Mouse (Mus musculus) limb, embryonic 14.5 days (tissue): ENCODE results near the gene Maml2. TPM values are rescaled to one million over a fixed set of nuclear protein-coding genes. Genes with fewer than 3 reads are reported as not detected.

ENCODE experiments used
- ATAC-seq: fragments of 200-750 bp; cut with Nextera tagmentation; 2 replicates; pipeline ENCODE4 v1.8.0; 2017; ENCODE audit warnings: low read depth, moderate number of reproducible peaks, moderate TSS enrichment; ENCODE audit not compliant: low FRiP score
- DNase-seq: peaks from one replicate; pipeline ENCODE4 v3.0.0-alpha.2; 2015; ENCODE audit warnings: low spot score
- H3K27ac ChIP-seq: fragments of 300-500 bp; sonication (generic); replicated peaks from 2 replicates; pipeline ENCODE4 v1.5.1; 2014; ENCODE audit warnings: low read depth, mild to moderate bottlenecking, low read length, moderate library complexity, mixed read lengths
- H3K27me3 ChIP-seq: fragments of 300-500 bp; sonication (generic); 2 replicates; pipeline ENCODE4 v1.6.1; 2014; ENCODE audit warnings: low read length, mixed read lengths; ENCODE audit not compliant: control insufficient read depth, insufficient read depth
- H3K36me3 ChIP-seq: fragments of 300-500 bp; sonication (generic); 2 replicates; pipeline ENCODE4 v1.6.1; 2014; ENCODE audit warnings: mild to moderate bottlenecking, low read length, moderate library complexity, mixed read lengths; ENCODE audit not compliant: control insufficient read depth, insufficient read depth
- H3K4me1 ChIP-seq: fragments of 300-500 bp; sonication (generic); 2 replicates; pipeline ENCODE4 v1.6.1; 2014; ENCODE audit warnings: antibody characterized with exemption, low read length, mixed read lengths; ENCODE audit not compliant: control insufficient read depth, insufficient read depth
- H3K4me2 ChIP-seq: fragments of 300-500 bp; sonication (generic); replicated peaks from 2 replicates; pipeline ENCODE4 v1.6.1; 2014; ENCODE audit warnings: low read depth, mild to moderate bottlenecking, low read length, moderate library complexity; ENCODE audit not compliant: severe bottlenecking
- H3K4me3 ChIP-seq: fragments of 300-500 bp; sonication (generic); replicated peaks from 2 replicates; pipeline ENCODE4 v1.5.1; 2014; ENCODE audit warnings: low read length
- H3K9ac ChIP-seq: fragments of 300-500 bp; sonication (generic); 2 replicates; pipeline ENCODE4 v1.6.1; 2014; ENCODE audit warnings: mild to moderate bottlenecking, low read depth, low read length, moderate library complexity; ENCODE audit not compliant: severe bottlenecking
- H3K9me3 ChIP-seq: fragments of 300-500 bp; sonication (generic); 2 replicates; pipeline ENCODE4 v1.6.1; 2016; ENCODE audit warnings: low read length; ENCODE audit not compliant: control insufficient read depth
- POLR2A ChIP-seq: fragments of 200-500 bp; IDR thresholded peaks from 2 replicates; pipeline ENCODE4 v1.8.0; 2012; ENCODE audit warnings: inconsistent platforms, mild to moderate bottlenecking, moderate library complexity, borderline replicate concordance; ENCODE audit not compliant: insufficient read depth, insufficient read length; ENCODE audit errors: extremely low read depth
- WGBS: fragments of 180-500 bp; shearing (Covaris S2); extraction: QIAGEN DNeasy Blood & Tissue Kit; methylation state at CpG from one replicate; pipeline ENCODE4 v1.1.7; 2014; 5-methylcytosine and 5-hydroxymethylcytosine counted together
- polyA plus RNA-seq, 2 experiments: library from polyadenylated mRNA; depleted of rRNA in 1 of 2; stranded (reverse) in 1 of 2; unstranded in 1 of 2; fragments of >200 nt; fragmentation: Nextera tagmentation in 1 of 2; extraction: Ambion mirVana in 1 of 2; gene quantifications; 2 replicates each; pipeline versions ENCODE4 v1.2.1 to v1.2.3; 2012 to 2014

The Maml2 gene
- polyA plus RNA-seq, 2 experiments: 9.9 to 10.7 TPM

DNA sequence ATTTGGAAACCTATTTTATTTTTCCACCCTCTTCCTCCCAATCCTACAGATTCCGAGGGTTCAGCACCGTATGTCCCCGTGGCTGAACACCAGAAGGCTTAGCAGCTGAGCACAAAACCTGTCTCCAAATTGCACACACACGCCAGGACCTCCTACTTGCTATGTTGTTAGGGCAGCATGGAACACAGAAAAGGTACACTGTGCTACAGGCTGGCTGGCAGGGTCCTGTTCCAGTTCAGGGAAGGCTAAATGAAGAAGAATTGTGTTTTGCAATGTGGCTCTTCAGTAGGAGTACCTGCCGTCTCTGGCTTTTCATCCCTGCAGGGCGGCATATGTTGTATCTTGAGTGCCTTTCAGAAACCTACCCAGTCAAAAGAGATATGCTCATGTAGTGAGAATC lies 300.0 kb downstream of the Maml2 start:
- ATAC-seq (no peak), DNase-seq (no peak)
- WGBS: 74% methylated on average over 6 of the region's 6 CpGs
- Histone ChIP-seq H3K9me3 (no peaks in the 10 kb centered on the region), H3K36me3 (no peaks in the 10 kb centered on the region), H3K27me3 (no peaks in the 10 kb centered on the region), H3K4me3 (no peak overlapping the region), H3K4me2 (no peak overlapping the region), H3K4me1 (no peaks in the 10 kb centered on the region), H3K27ac (no peak overlapping the region), H3K9ac (no peak overlapping the region)
- no peak for TF ChIP-seq POLR2A

DNA sequence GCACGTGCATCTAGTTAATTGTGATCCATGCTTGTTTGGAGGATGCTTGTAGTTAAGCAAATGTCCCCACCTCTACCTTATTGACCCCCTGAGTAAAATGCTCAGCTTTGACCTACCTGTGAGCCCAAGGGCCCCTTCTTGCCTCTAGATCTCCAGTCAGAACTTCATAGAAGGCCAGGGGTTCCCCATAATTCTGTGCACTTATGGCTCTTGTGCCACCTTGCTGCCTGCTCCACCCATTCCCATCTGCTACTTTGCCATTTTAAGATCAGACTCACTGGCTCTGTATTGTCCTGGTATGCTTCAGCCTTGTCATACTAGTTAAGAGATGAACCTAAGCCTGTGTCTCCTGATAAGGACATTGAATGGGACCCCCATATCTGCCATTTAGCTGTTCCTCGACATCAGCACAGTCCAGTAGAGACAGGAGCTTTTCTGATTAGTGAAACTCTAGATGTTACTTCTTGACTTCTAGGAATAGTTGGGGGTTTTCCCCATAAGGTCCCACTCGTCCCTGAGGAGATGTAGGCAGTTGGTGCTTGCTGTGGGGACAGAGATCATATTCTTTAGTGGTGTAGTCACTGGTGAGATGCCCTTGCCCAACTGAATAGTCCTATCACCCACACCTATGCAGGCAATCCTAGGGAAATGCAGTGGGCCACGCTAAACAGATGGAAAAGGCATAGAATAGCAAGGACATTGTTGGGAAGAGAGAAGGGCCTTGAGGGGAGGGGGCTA lies 301.0 kb downstream of the Maml2 start:
- no peak overlapping the region for H3K27ac ChIP-seq
- H3K4me2 ChIP-seq: no peak overlapping the region
- DNase-seq (no peak), ATAC-seq (no peak)
- H3K27me3 ChIP-seq: no peaks in the 10 kb centered on the region
- no peak for TF ChIP-seq POLR2A
- no peaks in the 10 kb centered on the region; the same call in 1 of the 2 replicates for H3K4me1 ChIP-seq
- H3K9ac ChIP-seq: no peak overlapping the region
- no peak overlapping the region for H3K4me3 ChIP-seq
- no peaks in the 10 kb centered on the region for H3K9me3 ChIP-seq
- 64% methylated on average over 4 of the region's 4 CpGs for WGBS
- no peaks in the 10 kb centered on the region for H3K36me3 ChIP-seq

DNA sequence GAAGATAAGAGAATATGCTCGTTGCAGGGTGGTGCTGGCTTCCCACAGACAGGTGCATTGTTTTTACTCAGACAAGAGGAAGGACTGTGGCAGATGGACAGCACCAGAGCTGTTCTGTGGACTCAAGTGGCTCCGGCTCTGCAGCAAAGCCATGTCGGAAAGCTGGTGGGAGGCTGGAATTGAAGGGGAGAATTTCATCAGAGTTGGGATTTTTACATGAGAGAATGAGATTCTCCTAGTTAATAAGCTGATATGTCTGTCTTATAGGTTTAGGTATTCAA lies 301.5 kb downstream of the Maml2 start:
- H3K4me2 ChIP-seq: no peak overlapping the region
- H3K27me3 ChIP-seq: no peaks in the 10 kb centered on the region
- ATAC-seq (no peak), DNase-seq (no peak)
- H3K27ac ChIP-seq: no peak overlapping the region
- H3K4me1 ChIP-seq: no peaks in the 10 kb centered on the region; the same call in 1 of the 2 replicates
- H3K9me3 ChIP-seq: no peaks in the 10 kb centered on the region
- no peak overlapping the region for H3K4me3 ChIP-seq
- WGBS: 91% methylated on average over 3 of the region's 3 CpGs
- no peak overlapping the region for H3K9ac ChIP-seq
- no peaks in the 10 kb centered on the region for H3K36me3 ChIP-seq
- no peak for TF ChIP-seq POLR2A

DNA sequence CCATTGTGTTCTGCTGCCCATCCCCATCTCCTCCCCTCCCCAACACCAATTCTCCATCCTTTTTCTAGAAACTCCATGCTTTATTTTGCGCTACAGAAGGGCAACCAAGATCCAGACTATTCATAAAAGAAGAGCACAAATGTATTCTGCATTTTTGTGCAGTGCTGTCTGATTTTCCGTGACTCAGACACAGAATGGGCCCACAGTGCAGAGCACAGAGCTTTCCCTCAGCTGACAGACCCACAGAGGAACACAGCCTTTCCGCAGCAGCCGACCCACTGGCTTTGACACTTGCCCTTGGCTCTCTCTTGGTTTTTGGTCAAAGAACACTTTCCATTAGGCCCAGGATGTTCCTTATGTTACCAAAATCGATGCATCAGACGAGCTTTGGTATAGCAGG lies 302.0 kb downstream of the Maml2 start:
- DNase-seq (no peak), ATAC-seq (no peak)
- 88% methylated on average over 6 of the region's 6 CpGs for WGBS
- Histone ChIP-seq H3K9me3 (no peaks in the 10 kb centered on the region), H3K36me3 (no peaks in the 10 kb centered on the region), H3K4me3 (no peak overlapping the region), H3K27me3 (no peaks in the 10 kb centered on the region), H3K4me1 (no peaks in the 10 kb centered on the region; the same call in 1 of the 2 replicates), H3K4me2 (no peak overlapping the region), H3K9ac (no peak overlapping the region), H3K27ac (no peak overlapping the region)
- TF ChIP-seq POLR2A: no peak

DNA sequence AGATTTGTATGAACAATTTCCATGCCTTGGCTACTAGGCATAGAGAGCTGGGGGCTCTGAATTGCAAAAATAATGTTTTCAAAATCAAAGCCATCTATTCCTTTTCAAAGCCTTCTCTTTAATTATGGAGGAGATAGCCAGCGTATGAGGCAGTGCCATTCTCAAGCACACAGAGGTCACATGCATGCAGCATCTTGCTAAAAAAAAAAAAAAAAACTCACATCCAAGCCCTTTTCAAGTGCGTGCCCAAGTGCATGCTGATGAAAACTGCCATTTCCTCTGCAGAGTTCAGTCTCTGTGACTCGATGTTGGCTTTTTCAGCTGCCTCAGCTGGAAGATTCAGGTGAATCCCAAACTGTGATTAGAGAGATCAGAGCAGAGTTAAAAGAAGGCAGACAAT lies 304.0 kb downstream of the Maml2 start:
- no peak for TF ChIP-seq POLR2A
- DNase-seq (no peak), ATAC-seq (no peak)
- no peaks in the 10 kb centered on the region for H3K9me3 ChIP-seq
- no peaks in the 10 kb centered on the region for H3K27me3 ChIP-seq
- WGBS: 81% methylated on average over 3 of the region's 3 CpGs
- no peak overlapping the region for H3K4me3 ChIP-seq
- no peaks in the 10 kb centered on the region; the same call in 1 of the 2 replicates for H3K4me1 ChIP-seq
- H3K4me2 ChIP-seq: no peak overlapping the region
- H3K27ac ChIP-seq: no peak overlapping the region
- no peak overlapping the region for H3K9ac ChIP-seq
- no peaks in the 10 kb centered on the region for H3K36me3 ChIP-seq
